Mouse (Mus musculus): ENCODE measurements around the gene AL732309.1.

AL732309.1 gene

GRCm38 (mm10) chr2:25238106-25238505, 8.6 kb downstream of the AL732309.1 start:
- no peak for DNase-seq (ENCODE audit: low spot score)

DNA sequence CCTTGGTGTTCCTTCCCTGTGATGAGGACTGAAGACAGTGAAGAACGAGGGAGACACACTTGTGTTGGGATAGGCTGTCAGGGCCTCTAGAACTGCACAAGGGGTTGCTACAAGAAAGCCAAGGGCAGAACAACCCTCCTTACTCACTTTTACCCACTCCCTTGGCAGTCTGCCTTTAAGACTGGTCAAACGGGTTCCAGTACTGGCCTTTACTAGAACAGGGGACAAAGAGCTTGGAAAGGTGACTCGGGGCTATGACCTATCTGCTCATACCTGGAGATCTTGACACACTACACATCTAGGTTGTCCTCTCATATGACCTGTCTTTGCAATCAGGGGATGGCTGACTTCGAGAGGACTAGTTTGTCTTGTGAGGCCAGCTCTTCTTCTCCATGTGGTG, 9.1 kb downstream of the AL732309.1 start:
- DNase-seq (ENCODE audit: low spot score) = no peak

GRCm38 (mm10) chr2:25236614-25237013, 10.0 kb downstream of the AL732309.1 start, which contains the start of gene Rnf224:
Gene Rnf224 (minus strand): TSS chr2:25236787.
- no peak for DNase-seq (ENCODE audit: low spot score)

DNA sequence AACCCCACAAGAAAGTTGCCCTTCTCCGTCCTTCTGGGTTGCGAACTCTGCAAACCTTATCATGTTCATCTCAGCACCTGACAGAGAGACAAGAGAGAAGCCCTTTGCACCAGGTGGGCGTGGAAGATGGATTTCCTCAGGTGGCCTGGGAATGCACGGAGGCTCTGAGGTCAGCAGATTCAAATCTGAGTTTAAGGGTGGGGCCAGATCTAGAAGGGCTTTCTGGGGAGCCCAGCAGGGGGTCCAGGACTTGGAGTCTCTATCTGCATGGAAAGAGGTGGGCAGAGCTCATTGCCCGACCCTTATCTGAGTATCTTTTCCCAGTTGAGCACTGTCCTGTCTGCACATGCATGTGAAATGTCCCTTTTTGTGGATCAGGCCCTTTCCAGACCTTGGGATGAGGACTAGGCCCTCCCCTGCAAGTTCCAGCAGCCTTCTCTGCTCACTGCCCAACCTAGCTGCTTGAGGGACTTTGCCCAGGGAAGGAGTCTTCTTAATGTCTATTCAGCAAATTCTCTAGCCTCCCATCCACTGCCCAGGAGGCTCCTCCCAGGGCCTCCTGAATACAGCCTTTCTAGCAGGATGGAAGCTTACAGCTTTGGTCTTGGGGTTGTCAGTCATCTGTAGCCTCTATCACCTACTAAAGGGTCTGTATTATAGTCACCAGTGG, 12.0 kb downstream of the AL732309.1 start:
- no peak for DNase-seq (ENCODE audit: low spot score)

DNA sequence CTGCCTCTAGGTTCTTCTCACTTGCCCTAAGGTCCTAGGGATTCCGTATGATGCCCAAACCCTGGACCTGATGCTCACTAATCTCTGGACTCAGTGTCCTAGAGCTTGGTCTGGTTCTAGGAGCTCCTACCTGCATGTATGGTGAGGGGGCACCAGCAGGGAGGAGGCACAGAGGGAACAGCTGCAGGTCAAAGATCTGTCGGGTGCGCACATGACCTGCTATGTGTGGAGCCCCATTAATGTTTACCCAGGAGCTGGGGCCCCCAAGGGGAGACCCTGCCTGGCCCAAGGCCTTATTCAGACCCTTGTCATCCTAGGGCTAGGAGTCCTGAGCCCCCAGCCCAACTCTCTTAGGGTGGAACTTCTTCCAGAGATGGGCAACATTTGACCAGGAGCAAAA, 12.6 kb downstream of the AL732309.1 start, which contains the start of gene Slc34a3:
Gene Slc34a3 (minus strand): TSS at position 315 of the 400 bp plus-strand sequence.
- DNase-seq (ENCODE audit: low spot score) = no peak

DNA sequence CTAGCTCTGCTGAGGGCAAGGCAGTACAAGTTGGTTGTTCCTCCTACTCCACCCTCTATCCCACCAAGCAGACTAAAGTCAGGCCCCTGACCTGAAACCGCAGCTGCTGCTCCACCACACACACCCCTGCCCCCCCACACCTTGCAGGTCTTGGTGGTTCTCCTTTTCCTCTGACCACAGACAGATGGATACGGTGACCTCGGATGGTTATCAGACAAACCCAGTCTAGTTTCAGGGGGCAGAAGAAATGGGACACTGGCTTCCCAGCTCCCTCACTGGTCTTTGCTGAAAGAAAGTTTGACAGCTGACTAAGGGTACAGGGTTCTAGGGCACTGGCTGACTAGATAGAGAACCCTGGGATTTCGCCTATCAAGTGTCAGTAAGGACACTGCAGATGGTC, 13.2 kb downstream of the AL732309.1 start:
- DNase-seq (ENCODE audit: low spot score) = no peak

- DNase-seq (ENCODE audit: low spot score) = no peak
Measured at GRCm38 (mm10) chr2:25231038-25231437, 15.6 kb downstream of the AL732309.1 start.

DNA sequence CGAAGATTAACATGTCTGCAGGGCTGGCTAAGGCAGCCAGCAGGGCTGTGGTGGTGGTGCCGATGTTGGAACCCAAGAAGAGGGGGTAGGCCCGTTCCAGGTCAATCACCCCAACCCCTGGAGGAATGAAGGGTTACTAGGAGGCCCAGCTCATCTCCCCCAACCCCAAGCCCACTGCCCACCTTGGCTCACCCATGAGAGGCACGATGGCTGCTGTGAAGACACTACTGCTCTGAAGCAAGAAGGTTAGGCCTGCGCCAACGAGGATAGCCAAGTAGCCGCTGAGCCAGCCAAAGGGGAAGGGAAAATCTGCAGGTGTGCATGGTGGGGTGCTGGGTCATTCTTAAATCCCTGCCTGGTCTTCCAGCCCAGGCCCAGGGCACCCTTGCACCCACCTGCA, 16.1 kb downstream of the AL732309.1 start:
- DNase-seq (ENCODE audit: low spot score) = no peak

- no peak for DNase-seq (ENCODE audit: low spot score)
Measured at GRCm38 (mm10) chr2:25229582-25229981, 17.1 kb downstream of the AL732309.1 start.

DNA sequence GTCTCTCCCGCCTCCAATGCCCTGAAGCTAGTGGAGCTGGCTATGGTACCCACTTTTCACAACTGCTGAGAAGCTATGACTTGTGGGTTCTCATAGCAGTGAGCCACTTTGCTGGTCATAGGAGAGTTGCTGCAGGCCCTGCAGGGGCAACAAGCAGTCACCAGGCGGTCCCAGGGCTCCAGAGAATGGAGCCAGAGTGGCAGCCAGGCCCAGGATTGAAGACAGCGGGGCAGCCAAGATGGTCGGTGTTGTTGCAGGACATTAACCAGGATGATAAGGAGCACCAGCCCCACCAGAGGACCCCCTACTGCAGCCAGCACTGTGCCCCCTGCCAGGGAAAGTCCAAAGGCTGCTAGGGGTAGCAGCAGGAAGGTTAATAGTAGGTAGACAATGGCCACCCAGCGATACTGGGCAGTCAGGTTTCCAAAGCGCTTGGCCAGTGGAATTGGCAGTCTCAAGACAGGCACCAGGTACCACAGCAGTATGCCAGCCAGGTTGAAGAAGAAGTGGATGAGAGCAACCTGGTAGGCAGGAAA, 17.6 kb downstream of the AL732309.1 start:
- no peak for DNase-seq (ENCODE audit: low spot score)

GRCm38 (mm10) chr2:25228431-25228889, 18.2 kb downstream of the AL732309.1 start:
- DNase-seq (ENCODE audit: low spot score) = peak; percentile 93

- DNase-seq (ENCODE audit: low spot score) = no peak
Measured at GRCm38 (mm10) chr2:25227406-25227805, 19.3 kb downstream of the AL732309.1 start.

DNA sequence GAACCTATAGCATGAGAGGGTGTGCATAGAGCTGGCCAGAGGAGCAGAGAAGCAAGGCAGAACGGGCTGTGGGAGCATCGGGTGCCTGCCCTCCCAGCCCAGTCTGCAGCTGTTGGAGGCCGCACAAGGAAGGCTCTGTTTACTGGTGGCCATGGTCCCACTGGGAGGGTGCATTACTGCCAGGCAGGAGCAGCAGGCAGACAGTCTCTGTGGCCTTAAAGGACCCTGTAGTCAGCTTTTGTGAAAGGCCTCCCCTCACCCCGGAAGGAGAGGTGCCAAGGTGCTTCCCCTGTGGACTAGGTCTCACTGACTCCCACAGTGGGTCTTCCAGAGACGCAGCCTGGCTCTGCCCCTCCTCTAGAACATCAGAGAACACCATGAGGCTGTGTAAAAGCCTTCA, 19.8 kb downstream of the AL732309.1 start:
- DNase-seq (ENCODE audit: low spot score) = no peak

DNA sequence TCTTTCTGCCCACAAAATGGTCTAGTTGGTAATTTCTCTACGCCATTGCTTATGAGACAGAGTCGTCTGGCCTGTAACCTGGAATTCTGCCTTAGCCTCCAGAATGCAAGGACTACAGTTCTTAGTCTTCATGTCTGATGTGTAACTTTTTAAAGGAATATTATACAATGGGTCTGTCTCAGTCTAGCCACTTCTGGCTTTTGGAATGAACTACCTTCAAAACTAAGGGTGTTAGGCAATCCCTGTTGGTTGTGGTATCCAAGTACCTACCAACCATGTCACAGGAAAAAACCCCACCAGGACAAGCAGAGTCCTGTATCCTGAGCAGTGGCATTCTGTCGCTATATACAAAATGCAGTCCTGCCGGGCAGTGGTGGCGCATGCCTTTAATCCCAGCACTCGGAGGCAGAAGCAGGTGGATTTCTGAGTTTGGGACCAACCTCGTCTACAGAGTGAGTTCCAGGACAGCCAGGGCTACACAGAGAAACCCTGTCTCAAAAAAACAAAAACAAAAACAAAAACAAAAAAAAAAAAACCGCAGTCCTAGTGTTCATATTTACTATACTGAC, 20.8 kb downstream of the AL732309.1 start:
- DNase-seq (ENCODE audit: low spot score) = no peak

GRCm38 (mm10) chr2:25224766-25225752, 21.6 kb downstream of the AL732309.1 start:
- DNase-seq (ENCODE audit: low spot score) = peak; percentile 99

DNA sequence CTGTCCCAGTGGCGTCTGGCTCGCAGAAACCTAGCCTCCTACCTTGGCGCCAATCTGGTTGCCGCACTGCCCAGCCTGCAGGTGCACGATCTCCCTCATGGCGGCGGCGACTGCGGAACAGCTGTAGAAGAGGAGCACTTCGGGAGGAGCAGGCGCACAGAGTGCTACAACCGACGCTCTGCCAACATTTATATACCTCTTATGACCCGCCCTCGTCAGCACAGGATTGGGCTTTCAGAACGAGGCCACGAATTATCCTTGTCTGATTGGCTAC, 22.2 kb downstream of the AL732309.1 start, which contains the start of gene Tubb4b:
Gene Tubb4b (minus strand): TSS at position 211 of the 274 bp plus-strand sequence.
- no peak for DNase-seq (ENCODE audit: low spot score)

- no peak for DNase-seq (ENCODE audit: low spot score)
Measured at GRCm38 (mm10) chr2:25223681-25224491, 22.8 kb downstream of the AL732309.1 start.

DNA sequence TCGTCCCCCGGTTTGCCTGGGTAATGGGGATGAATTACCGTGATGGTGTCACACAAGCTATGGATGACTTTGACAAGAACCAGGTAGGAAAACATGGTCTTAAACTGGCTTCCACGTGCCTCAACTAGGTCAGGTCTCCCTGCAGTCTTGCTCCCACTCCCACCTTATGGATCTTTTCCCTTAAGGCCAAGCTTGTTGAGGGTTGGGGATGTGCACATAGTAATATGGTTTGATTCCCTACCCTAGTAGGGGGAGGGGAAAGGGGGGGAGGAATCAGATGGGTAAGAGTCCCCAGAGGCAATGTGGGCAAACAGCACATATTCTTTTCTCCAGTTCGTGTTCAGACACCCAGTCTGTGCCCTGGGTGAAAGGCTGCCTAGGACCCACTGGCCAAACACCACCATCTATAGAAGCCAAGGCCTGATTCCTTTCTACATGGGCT, 25.3 kb downstream of the AL732309.1 start:
- DNase-seq (ENCODE audit: low spot score) = no peak

- DNase-seq (ENCODE audit: low spot score) = no peak
Measured at GRCm38 (mm10) chr2:25218445-25218844, 28.2 kb downstream of the AL732309.1 start, which contains the start of gene Fam166a. Gene Fam166a (plus strand): TSS chr2:25218745.

GRCm38 (mm10) chr2:25217666-25218065, 29.0 kb downstream of the AL732309.1 start:
- DNase-seq (ENCODE audit: low spot score) = no peak

- DNase-seq (ENCODE audit: low spot score) = no peak
Measured at GRCm38 (mm10) chr2:25214444-25214843, 32.2 kb downstream of the AL732309.1 start, which contains the start of gene Stpg3. Gene Stpg3 (minus strand): TSS chr2:25214637.

All from retina, embryonic 14.5 days (tissue).